Mouse (Mus musculus) activated CD4-positive, CD25-positive, alpha-beta regulatory T cell, adult 9 weeks (primary cell): ENCODE measurements around the gene Cts6. TPM values are rescaled to one million over a fixed set of nuclear protein-coding genes. Genes with fewer than 3 reads are reported as not detected.

Source experiments
- polyA plus RNA-seq: library from polyadenylated mRNA; unstranded; fragments of 100-300 nt; shearing (Covaris generic); gene quantifications from one replicate; pipeline ENCODE4 v1.2.1, GENCODE M21; 2017

Cts6 gene
- not detected for polyA plus RNA-seq

DNA sequence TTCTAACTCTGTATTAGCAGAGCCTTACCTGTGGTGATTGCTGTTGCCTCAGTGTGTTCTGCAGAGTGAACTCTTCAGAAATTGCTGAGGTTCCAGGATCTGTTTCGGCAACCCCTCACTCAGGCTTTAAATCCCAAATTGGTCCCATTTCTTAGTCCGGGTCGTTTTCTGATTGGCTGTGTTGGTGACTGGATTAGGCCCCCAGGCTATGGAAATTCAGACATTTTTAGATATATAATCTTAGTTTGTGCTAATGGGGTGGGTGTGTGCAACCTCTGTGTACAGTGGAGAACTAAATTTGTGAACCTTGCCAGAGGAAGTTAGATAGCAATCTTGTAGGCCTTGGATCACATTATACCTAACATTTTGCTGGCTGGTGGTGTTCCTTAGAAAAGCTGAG, at the start of gene Cts6:
Cts6 (minus strand) TSS at position 101 of the 400 bp plus-strand sequence.

DNA sequence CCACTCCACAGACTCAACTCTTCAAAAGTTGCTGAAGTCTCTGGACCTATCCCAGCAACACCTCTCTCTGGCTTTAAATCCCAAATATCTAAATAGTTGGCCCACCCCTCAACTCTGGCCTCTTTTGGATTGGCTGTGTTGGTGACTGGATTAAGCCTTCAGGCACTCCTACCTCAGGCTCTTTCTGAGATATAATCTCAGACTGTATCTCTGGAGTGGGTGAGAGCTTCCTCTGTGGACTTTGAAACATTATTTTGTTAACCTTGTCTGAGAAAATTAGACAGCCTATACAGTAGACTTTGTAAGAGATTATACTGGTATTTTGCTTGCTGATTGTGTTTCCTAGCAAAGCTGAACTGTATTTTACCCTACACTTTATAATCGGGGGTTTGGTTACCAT, 39.1 kb downstream of the Cts6 start, which contains the start of gene Ctsr:
Ctsr (minus strand) TSS at position 101 of the 400 bp plus-strand sequence.

Other genes starting within 250 kb of the Cts6 start
- gene Ctsj, start 197.5 kb downstream of the Cts6 start, polyA plus RNA-seq = not detected
- gene Ctsq, start 162.8 kb downstream of the Cts6 start, polyA plus RNA-seq = not detected
- gene Ctsr, start 39.2 kb downstream of the Cts6 start, polyA plus RNA-seq = not detected
- not detected for gene Cts8, start 51.9 kb upstream of the Cts6 start, polyA plus RNA-seq
- not detected for gene Gm49398, start 85.4 kb upstream of the Cts6 start, polyA plus RNA-seq
- not detected for gene Cts7, start 154.8 kb upstream of the Cts6 start, polyA plus RNA-seq